Mouse (Mus musculus) heart, postnatal 25 days (tissue): ENCODE results near the gene Gm13119. TPM values are rescaled to one million over a fixed set of nuclear protein-coding genes. Genes with fewer than 3 reads are reported as not detected.
"Not testable (repeated sequence)": the region's sequence is repeated elsewhere in the genome, so short reads cannot be mapped to it uniquely, and the experiment has no call there.

Experiments
- DNase-seq: peaks from one replicate; pipeline ENCODE4 v3.0.0; 2022; ENCODE audit warnings: low spot score
- intact Hi-C: fragments of 180-260 bp; cut with DNase I; formaldehyde crosslinking; loops from one replicate; pipeline ENCODE4 v1.15.1; 2025
- total RNA-seq, 2 experiments: library from RNA; stranded (reverse); gene quantifications; 2 replicates each; pipeline ENCODE4 v1.2.3; 2021

Gene Gm13119
- not detected for total RNA-seq

- intact Hi-C loops, DNase-seq: not testable (repeated sequence)
These were observed at the start of gene Gm13119 for GRCm38 (mm10) chr4:144357642-144358041. Gene Gm13119, plus strand, starts transcription at chr4:144357942.

- DNase-seq, intact Hi-C loops: not testable (repeated sequence)
These were observed 44.9 kb upstream of the Gm13119 start for GRCm38 (mm10) chr4:144312666-144313460.

- intact Hi-C loops, DNase-seq: not testable (repeated sequence)
These were observed 27.8 kb upstream of the Gm13119 start, which contains the start of gene Gm13128 for GRCm38 (mm10) chr4:144329949-144330348. Gene Gm13128, plus strand, starts transcription at chr4:144330249.

- intact Hi-C loops = not testable (repeated sequence)
These were observed 21.9 kb upstream of the Gm13119 start for GRCm38 (mm10) chr4:144335856-144336255.

GRCm38 (mm10) chr4:144377911-144378310 is 20.2 kb downstream of the Gm13119 start, which contains the start of gene Pramef20:
Gene Pramef20, minus strand, starts transcription at chr4:144377933.
- intact Hi-C loops = no loop called here
- DNase-seq = no peak

More at GRCm38 (mm10) chr4:144335856-144336255, 21.9 kb upstream of the Gm13119 start:
- DNase-seq = not testable (repeated sequence)

GRCm38 (mm10) chr4:144396316-144396715 is 38.6 kb downstream of the Gm13119 start:
- DNase-seq = no peak
- intact Hi-C loops = no loop called here

- intact Hi-C loops = no loop called here
- DNase-seq = no peak
These were observed 45.0 kb downstream of the Gm13119 start for GRCm38 (mm10) chr4:144402712-144403111.

- intact Hi-C loops = no loop called here
- peak; percentile 2 for DNase-seq
These were observed 46.8 kb downstream of the Gm13119 start for GRCm38 (mm10) chr4:144404456-144405086.

GRCm38 (mm10) chr4:144406261-144406660 is 48.5 kb downstream of the Gm13119 start:
- intact Hi-C loops = no loop called here

GRCm38 (mm10) chr4:144408290-144408689 is 50.5 kb downstream of the Gm13119 start, which contains the start of gene Pramef12:
Gene Pramef12, minus strand, starts transcription at chr4:144408464.
- no peak for DNase-seq
- intact Hi-C loops = no loop called here

More at GRCm38 (mm10) chr4:144406261-144406660, 48.5 kb downstream of the Gm13119 start:
- no peak for DNase-seq

Other genes with a start within 250 kb of the Gm13119 start
- gene Oog3, start 195.3 kb upstream of the Gm13119 start, total RNA-seq = not detected
- not detected for gene Oog2, start 167.2 kb upstream of the Gm13119 start, total RNA-seq
- gene C87977, start 144.6 kb upstream of the Gm13119 start, total RNA-seq = not detected
- gene Pramel5, start 77.5 kb upstream of the Gm13119 start, total RNA-seq = not detected
- not detected for gene Gm13128, start 27.7 kb upstream of the Gm13119 start, total RNA-seq
- not detected for gene Pramef20, start 20.0 kb downstream of the Gm13119 start, total RNA-seq
- gene Pramef12, start 50.5 kb downstream of the Gm13119 start, total RNA-seq = not detected
- not detected for gene 1700012P22Rik, start 80.8 kb downstream of the Gm13119 start, total RNA-seq
- gene Gm9944, start 95.4 kb downstream of the Gm13119 start, total RNA-seq = not detected
- gene Aadacl3, start 105.8 kb downstream of the Gm13119 start, total RNA-seq = not detected
- not detected for gene 9430007A20Rik, start 161.9 kb downstream of the Gm13119 start, total RNA-seq
- gene Gm13124, start 207.2 kb downstream of the Gm13119 start, total RNA-seq = not detected